Mouse (Mus musculus): ENCODE results near the gene Tmem243. TPM values are rescaled to one million over a fixed set of nuclear protein-coding genes. Genes with fewer than 3 reads are reported as not detected.
A peak's percentile ranks its signal among the peaks of the same experiment; 100 is the strongest.

Gene Tmem243
- 21.1 and 23.0 TPM in 2 replicates for polyA plus RNA-seq (2011; ENCODE audit: insufficient read depth, insufficient read length, low read depth, missing spikeins)

DNA sequence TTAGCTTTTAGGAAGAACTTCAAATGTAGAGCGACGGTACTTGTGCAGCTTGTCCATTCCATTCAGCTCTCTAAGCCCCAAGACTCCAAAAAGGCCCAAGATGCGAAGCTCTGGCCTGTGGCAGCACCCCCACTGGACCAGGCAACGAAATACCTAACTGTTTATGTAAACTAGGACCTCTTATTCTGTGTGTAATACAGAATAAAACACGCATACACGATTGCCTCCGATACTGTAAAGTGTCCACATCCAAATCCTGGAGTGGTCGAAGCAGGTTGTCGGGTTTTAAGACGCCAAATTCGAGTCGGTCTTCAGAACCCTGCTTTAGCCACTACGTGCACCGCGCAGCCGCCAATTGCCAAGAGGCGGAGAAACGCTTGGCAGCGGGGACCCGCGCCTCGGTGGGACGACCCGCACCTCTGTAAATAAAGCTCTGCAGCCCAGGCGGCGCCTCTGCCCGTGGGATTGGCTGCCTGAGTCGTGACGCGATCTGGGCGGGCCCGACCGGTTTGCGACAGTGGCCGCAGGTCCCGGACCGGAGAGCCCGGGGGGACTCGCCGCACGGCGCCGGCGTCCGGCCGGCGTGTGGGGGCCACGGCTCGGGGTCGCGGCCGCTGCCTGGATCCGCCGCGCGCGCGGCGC is at the start of gene Tmem243:
TSS of gene Tmem243 (plus strand) at position 462 of the 642 bp plus-strand sequence.
- no peaks in the 10 kb centered on the region for H3K4me1 ChIP-seq (ENCODE audit: control insufficient read depth, insufficient read depth, low read length)
- H3K9me3 ChIP-seq (replicated peaks; ENCODE audit: control insufficient read depth, insufficient read depth, low read length, poor library complexity, severe bottlenecking): peaks cover 17% of the 10 kb centered on the region
- TF ChIP-seq EP300 (IDR thresholded peaks at IDR 0.05; ENCODE audit: insufficient read depth, low read depth, low read length) (no peak), POLR2A (IDR thresholded peaks at IDR 0.05; ENCODE audit: insufficient read depth, low read length) (no peak), CTCF (IDR thresholded peaks at IDR 0.05; ENCODE audit: low read depth, low read length) (no peak)
- no peaks in the 10 kb centered on the region for H3K36me3 ChIP-seq (ENCODE audit: control insufficient read depth, insufficient read depth, low read length, poor library complexity, severe bottlenecking)
- peak within 1 kb of the TSS; percentile 92 for H3K9ac ChIP-seq (ENCODE audit: low read depth, poor library complexity, severe bottlenecking)
- H3K27me3 ChIP-seq (ENCODE audit: control insufficient read depth, insufficient read depth, low read length, poor library complexity, severe bottlenecking): no peaks in the 10 kb centered on the region
- peak within 1 kb of the TSS; percentile 76 for H3K4me3 ChIP-seq (ENCODE audit: low read depth, low read length)
- H3K27ac ChIP-seq (ENCODE audit: insufficient read depth, low read length): no peak within 1 kb of the TSS

DNA sequence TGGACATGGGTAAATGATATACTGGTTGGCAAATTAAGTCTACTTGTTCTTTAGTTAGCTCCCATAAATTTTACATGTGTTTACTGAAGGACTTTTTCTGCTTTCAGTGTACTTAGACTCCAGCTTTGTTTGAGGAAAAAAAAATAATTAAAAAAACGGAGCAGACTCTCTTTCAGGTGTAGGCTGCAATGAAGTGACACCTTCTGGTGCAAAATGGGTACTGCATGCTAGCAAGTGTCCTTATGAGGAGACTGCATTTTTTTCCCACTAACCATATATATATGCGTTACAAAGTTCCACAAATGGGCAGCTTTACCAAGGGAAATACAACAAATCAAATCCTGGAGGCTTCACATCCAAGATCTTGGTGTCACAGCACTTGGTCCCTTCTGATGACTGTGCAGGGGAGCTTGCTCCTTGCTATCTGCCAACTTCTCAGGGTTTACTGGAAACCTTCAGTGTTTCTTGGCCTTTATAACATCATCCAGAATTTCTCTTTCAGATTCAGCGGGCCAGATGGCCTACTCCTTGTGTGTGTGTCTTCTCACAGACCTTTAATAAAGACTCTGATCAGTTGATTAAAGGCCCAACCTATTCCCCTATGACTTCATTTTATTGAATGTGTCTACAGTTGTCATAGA is 44.3 kb upstream of the Tmem243 start:
- Histone ChIP-seq H3K27ac (ENCODE audit: insufficient read depth, low read length) (no peak overlapping the region), H3K4me3 (ENCODE audit: low read depth, low read length) (no peak overlapping the region), H3K9me3 (replicated peaks; ENCODE audit: control insufficient read depth, insufficient read depth, low read length, poor library complexity, severe bottlenecking) (no peaks in the 10 kb centered on the region), H3K9ac (ENCODE audit: low read depth, poor library complexity, severe bottlenecking) (no peak overlapping the region), H3K4me1 (ENCODE audit: control insufficient read depth, insufficient read depth, low read length) (no peaks in the 10 kb centered on the region), H3K36me3 (ENCODE audit: control insufficient read depth, insufficient read depth, low read length, poor library complexity, severe bottlenecking) (no peaks in the 10 kb centered on the region), H3K27me3 (ENCODE audit: control insufficient read depth, insufficient read depth, low read length, poor library complexity, severe bottlenecking) (no peaks in the 10 kb centered on the region)
- TF ChIP-seq POLR2A (IDR thresholded peaks at IDR 0.05; ENCODE audit: insufficient read depth, low read length): no peak
- no peak for TF ChIP-seq CTCF (IDR thresholded peaks at IDR 0.05; ENCODE audit: low read depth, low read length)
- TF ChIP-seq EP300 (IDR thresholded peaks at IDR 0.05; ENCODE audit: insufficient read depth, low read depth, low read length): no peak

DNA sequence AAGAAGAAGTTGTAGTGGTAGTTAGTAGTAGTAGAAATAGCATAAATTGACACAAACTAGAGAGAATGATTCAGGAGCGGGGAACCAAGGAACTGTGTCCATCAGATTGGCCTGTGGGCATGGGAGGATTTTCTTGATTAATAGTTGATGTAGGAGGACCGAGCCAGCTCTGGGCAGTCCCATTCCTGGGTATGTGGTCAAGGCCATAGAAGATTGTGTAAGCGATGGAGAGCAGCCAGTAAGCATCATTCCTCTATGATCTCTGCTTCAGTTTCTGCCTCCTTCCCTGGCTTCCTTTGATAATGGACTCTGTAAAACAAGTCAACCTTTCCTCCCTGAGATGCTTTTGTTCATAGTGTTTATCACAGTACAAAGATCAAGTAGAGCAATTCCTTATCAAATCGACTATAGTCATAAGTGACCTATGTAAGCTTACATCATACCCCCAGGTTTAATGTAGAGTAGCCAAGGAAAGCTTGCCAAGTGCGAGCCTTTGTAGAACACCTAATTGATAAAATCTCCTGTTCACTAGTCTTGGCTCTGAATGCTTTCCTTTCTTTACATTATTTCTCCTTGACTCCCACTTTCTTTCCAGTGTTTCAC is 43.1 kb upstream of the Tmem243 start:
- no peak for TF ChIP-seq CTCF (IDR thresholded peaks at IDR 0.05; ENCODE audit: low read depth, low read length)
- no peak for TF ChIP-seq POLR2A (IDR thresholded peaks at IDR 0.05; ENCODE audit: insufficient read depth, low read length)
- TF ChIP-seq EP300 (IDR thresholded peaks at IDR 0.05; ENCODE audit: insufficient read depth, low read depth, low read length): no peak
- Histone ChIP-seq H3K9ac (ENCODE audit: low read depth, poor library complexity, severe bottlenecking) (no peak overlapping the region), H3K4me3 (ENCODE audit: low read depth, low read length) (no peak overlapping the region), H3K4me1 (ENCODE audit: control insufficient read depth, insufficient read depth, low read length) (no peaks in the 10 kb centered on the region), H3K36me3 (ENCODE audit: control insufficient read depth, insufficient read depth, low read length, poor library complexity, severe bottlenecking) (no peaks in the 10 kb centered on the region), H3K27me3 (ENCODE audit: control insufficient read depth, insufficient read depth, low read length, poor library complexity, severe bottlenecking) (no peaks in the 10 kb centered on the region; the same call in 1 of the 2 replicates), H3K9me3 (replicated peaks; ENCODE audit: control insufficient read depth, insufficient read depth, low read length, poor library complexity, severe bottlenecking) (no peaks in the 10 kb centered on the region), H3K27ac (ENCODE audit: insufficient read depth, low read length) (no peak overlapping the region)

DNA sequence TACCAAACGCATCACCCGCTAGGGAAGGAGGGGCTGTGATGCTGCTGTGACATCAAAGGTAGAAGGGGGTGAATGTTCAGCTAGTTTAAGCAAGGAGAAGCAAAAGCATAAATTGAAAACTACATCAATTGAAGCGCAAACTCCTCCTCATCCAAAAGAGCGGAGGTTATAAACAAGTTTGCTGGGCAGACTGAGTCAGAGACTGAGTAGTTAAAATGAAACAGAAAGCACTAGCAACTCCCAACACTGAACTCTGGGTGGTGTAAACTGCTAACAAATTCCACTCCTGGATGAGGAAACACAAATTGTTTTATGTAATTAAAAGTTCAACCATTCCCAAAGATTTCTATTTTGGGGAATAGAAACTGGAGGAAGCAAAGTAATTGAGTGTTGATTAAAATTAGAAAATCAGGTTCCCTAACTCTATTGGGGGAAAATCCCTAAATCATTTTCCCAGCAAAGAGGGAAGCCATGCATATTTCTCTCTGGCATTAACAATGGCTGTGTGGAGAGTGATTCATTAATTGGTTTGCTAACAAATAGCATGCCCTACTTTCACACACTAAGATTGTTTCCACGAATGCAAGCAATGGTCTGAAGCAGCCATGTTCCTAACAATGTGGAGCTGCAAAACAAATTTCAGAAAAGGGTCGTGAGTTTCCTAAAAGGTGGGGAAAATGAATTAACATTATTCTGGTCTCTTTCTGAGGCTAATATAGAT is 41.0 kb upstream of the Tmem243 start:
- TF ChIP-seq CTCF (IDR thresholded peaks at IDR 0.05; ENCODE audit: low read depth, low read length) (no peak), POLR2A (IDR thresholded peaks at IDR 0.05; ENCODE audit: insufficient read depth, low read length) (no peak)
- H3K9ac ChIP-seq (ENCODE audit: low read depth, poor library complexity, severe bottlenecking): no peak overlapping the region
- H3K36me3 ChIP-seq (ENCODE audit: control insufficient read depth, insufficient read depth, low read length, poor library complexity, severe bottlenecking): no peaks in the 10 kb centered on the region
- H3K9me3 ChIP-seq (replicated peaks; ENCODE audit: control insufficient read depth, insufficient read depth, low read length, poor library complexity, severe bottlenecking): no peaks in the 10 kb centered on the region
- no peak overlapping the region for H3K4me3 ChIP-seq (ENCODE audit: low read depth, low read length)
- no peaks in the 10 kb centered on the region for H3K4me1 ChIP-seq (ENCODE audit: control insufficient read depth, insufficient read depth, low read length)
- H3K27ac ChIP-seq (ENCODE audit: insufficient read depth, low read length): no peak overlapping the region
- H3K27me3 ChIP-seq (ENCODE audit: control insufficient read depth, insufficient read depth, low read length, poor library complexity, severe bottlenecking): no peaks in the 10 kb centered on the region; the same call in 1 of the 2 replicates

DNA sequence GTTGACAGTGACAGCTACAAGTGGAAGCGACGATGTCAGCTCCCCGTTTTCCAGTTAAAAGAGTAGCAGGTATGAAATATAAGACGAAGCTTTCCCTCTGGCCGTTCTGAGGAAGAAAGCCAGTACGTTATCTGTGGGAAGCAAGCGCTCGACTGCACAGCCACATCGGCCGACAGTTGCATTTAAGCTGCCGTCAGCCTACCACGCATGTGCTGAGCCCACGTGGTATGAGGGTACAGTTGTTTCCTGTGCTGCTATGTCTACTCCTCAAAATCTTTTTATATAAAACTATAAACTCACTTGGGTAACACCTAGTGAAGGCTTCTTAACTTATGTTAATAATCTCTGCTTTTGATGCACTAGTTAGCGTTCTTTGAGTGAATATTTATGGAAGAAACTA is 40.2 kb upstream of the Tmem243 start:
- Histone ChIP-seq H3K9ac (ENCODE audit: low read depth, poor library complexity, severe bottlenecking) (no peak overlapping the region), H3K9me3 (replicated peaks; ENCODE audit: control insufficient read depth, insufficient read depth, low read length, poor library complexity, severe bottlenecking) (no peaks in the 10 kb centered on the region), H3K4me3 (ENCODE audit: low read depth, low read length) (no peak overlapping the region), H3K36me3 (ENCODE audit: control insufficient read depth, insufficient read depth, low read length, poor library complexity, severe bottlenecking) (no peaks in the 10 kb centered on the region), H3K27ac (ENCODE audit: insufficient read depth, low read length) (no peak overlapping the region), H3K4me1 (ENCODE audit: control insufficient read depth, insufficient read depth, low read length) (no peaks in the 10 kb centered on the region), H3K27me3 (ENCODE audit: control insufficient read depth, insufficient read depth, low read length, poor library complexity, severe bottlenecking) (no peaks in the 10 kb centered on the region; the same call in 1 of the 2 replicates)
- TF ChIP-seq POLR2A (IDR thresholded peaks at IDR 0.05; ENCODE audit: insufficient read depth, low read length): no peak
